Mouse (Mus musculus) myocyte (in vitro differentiated cells): ENCODE data around the gene Setd3.

Experiments used
- E2F4 ChIP-seq: IDR thresholded peaks from one replicate; pipeline ENCODE4 v1.6.1; 2011; ENCODE audit warnings: mild to moderate bottlenecking, control low read depth, moderate library complexity; ENCODE audit not compliant: insufficient read depth
- MAX ChIP-seq: IDR thresholded peaks from one replicate; pipeline ENCODE4 v1.6.1; 2011; ENCODE audit warnings: low read depth, mild to moderate bottlenecking, control low read depth
- MYOG ChIP-seq, 3 experiments: IDR thresholded peaks; one replicate each; pipeline ENCODE4 v1.6.1; 2011; ENCODE audit warnings: control low read depth in 2 of 3, low read depth in 2 of 3, mild to moderate bottlenecking in 2 of 3; ENCODE audit not compliant: insufficient read length in 2 of 3, control insufficient read depth in 1 of 3, insufficient read depth in 1 of 3
- POLR2A ChIP-seq: IDR thresholded peaks from one replicate; pipeline ENCODE4 v1.6.1; 2011; ENCODE audit warnings: low read depth, mild to moderate bottlenecking, control low read depth, moderate library complexity; ENCODE audit not compliant: insufficient read length
- POLR2AphosphoS2 ChIP-seq: IDR thresholded peaks from one replicate; pipeline ENCODE4 v1.6.1; 2011; ENCODE audit warnings: low read depth, control low read depth; ENCODE audit not compliant: insufficient read length

- TF ChIP-seq E2F4, result no peak
- TF ChIP-seq POLR2A, result no peak
- no peak for TF ChIP-seq MAX
- no peak for TF ChIP-seq POLR2AphosphoS2
- TF ChIP-seq MYOG (IDR thresholded peaks at IDR 0.05; ENCODE audit: control insufficient read depth in 1 of 3, insufficient read depth in 1 of 3, insufficient read length in 2 of 3, low read depth in 2 of 3), result no peak
Observed at GRCm38 (mm10) chr12:108119930-108120329, 59.2 kb downstream of the Setd3 start.
